Mouse (Mus musculus) central nervous system, embryonic 14 days (tissue): Measurements from ENCODE around the gene Prss42. TPM values are rescaled to one million over a fixed set of nuclear protein-coding genes. Genes with fewer than 3 reads are reported as not detected.

Experiments used
- polyA plus RNA-seq: library from polyadenylated mRNA; depleted of rRNA; stranded (reverse); fragments of >200 nt; gene quantifications from 2 replicates; pipeline ENCODE4 v1.2.3, GENCODE M21; 2012; rRNA removed

Prss42 gene
- polyA plus RNA-seq: not detected in 2 replicates

DNA sequence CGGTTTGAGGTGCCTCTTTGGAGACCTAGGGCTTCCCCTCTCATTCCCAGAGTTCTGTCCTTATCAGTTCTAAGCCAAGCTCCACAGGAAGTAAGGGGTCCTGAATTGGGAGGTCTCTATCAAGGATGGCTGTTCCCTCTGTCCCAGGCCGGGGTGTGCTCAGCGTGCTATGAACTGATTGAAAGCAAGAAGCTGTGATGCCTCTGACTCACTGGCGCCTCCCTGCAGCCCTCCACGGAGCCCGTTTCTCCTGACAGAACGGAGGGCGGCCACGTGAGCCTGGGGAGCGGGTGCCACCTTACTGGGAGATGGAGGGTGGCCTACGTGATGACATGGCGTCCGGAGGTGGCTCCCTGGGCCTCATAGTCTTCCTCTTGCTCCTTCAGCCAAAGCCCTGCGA is at the start of gene Prss42:
Gene Prss42, plus strand, starts transcription at position 301 of the 400 bp plus-strand sequence.

DNA sequence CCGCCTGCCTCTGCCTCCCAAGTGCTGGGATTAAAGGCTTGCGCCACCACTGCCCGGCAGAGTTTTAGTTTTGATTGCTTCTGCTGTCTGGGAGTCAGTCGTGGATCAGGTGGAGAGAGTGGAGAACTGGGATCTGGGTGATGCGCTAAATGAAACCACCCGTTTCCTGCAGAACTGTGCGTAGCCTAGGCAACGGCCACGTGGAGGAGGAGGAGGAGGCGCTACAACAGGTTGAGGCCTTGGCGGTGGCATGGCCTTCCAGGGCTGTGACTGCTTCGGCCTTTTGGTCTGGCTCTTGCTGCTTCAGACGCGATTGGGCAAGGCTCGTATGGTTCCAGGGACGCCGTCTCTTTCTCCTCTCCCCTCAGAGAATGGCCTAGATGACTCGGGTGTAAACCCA is 15.8 kb downstream of the Prss42 start, which contains the start of gene Prss44:
Gene Prss44, plus strand, starts transcription at position 206 of the 400 bp plus-strand sequence.

DNA sequence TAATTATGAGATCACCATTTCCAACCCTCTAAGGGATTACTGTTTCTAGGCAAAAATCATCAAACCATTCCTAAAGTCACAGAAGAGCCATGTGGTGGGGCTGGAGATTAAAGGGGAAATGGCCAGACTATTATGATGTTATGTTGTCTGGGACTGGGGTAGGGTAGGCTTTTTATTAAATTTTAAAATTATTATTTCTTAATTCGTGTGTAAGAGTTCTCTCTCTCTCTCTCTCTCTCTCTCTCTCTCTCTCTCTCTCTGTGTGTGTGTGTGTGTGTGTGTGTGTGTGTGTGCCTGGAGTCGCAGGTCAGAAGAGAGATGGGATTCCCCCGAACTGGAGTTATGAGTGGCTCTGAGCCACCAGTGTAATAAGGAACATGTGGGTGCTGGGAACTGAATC is 28.4 kb downstream of the Prss42 start, which contains the start of gene Prss43:
Gene Prss43, plus strand, starts transcription at position 301 of the 400 bp plus-strand sequence.

DNA sequence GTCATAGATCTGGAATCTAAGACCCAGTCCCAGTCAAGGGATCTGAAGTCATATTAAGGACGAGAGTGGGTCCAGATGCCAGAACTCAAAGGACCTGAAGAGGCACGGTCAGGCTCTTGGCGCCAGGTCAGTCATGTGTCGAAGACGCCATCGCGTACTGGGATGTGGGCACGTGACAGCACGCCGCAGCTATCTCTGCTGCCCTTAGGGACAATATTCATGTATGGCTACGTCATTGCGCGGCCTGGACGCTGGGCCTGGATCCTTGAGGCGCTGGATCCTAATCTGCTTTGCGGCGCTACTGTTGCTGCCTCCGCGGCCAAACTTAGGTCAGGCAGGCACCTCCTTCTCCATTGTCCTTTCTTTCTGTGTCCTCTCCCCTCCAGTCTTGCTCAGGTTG is 36.4 kb downstream of the Prss42 start, which contains the start of gene Prss45:
Gene Prss45, plus strand, starts transcription at position 178 of the 400 bp plus-strand sequence.

DNA sequence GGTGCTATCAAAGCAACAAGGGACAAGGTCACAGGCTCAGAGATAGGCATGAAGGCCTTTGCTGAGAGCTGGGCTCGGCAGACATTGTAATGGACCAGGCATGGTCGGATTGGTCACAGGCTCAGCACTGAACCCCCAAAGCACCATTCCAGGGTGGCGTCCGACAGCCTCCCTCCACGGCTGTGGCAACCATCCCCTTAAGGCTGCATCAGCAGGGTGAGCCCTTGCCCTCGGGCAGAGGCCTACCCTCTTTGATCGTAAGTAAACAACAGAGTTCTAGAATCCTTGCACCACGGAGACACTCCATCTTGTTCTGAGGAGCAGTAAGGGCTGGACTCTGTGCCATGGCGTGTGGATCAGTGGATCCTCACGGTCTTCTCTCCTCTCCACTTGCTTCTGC is 46.2 kb downstream of the Prss42 start, which contains the start of gene Prss46:
Gene Prss46, plus strand, starts transcription at position 301 of the 400 bp plus-strand sequence.

Other genes starting within 250 kb of the Prss42 start
- 27.8 and 30.0 TPM in 2 replicates for gene Nradd, start 173.7 kb upstream of the Prss42 start, polyA plus RNA-seq
- gene Nbeal2, start 144.0 kb upstream of the Prss42 start, polyA plus RNA-seq: 10.3 and 11.3 TPM in 2 replicates
- 101 and 103 TPM in 2 replicates for gene Ccdc12, start 141.7 kb upstream of the Prss42 start, polyA plus RNA-seq
- 0.39 and 5.7 TPM in 2 replicates for gene Myl3, start 56.3 kb upstream of the Prss42 start, polyA plus RNA-seq
- 17.1 and 36.9 TPM in 2 replicates for gene Pth1r, start 51.0 kb upstream of the Prss42 start, polyA plus RNA-seq
- gene Prss44, start 15.8 kb downstream of the Prss42 start, polyA plus RNA-seq: not detected in 2 replicates
- gene Prss43, start 28.5 kb downstream of the Prss42 start, polyA plus RNA-seq: not detected in 2 replicates
- gene Prss45, start 36.4 kb downstream of the Prss42 start, polyA plus RNA-seq: 0.09 and 0.11 TPM in 2 replicates
- gene Prss46, start 46.3 kb downstream of the Prss42 start, polyA plus RNA-seq: 0.04 TPM in 1 of 2 replicates, not detected in the other
- gene Prss50, start 59.8 kb downstream of the Prss42 start, polyA plus RNA-seq: 0.06 and 0.12 TPM in 2 replicates
- gene Als2cl, start 81.7 kb downstream of the Prss42 start, polyA plus RNA-seq: 2.9 and 3.0 TPM in 2 replicates
- gene Tmie, start 81.9 kb downstream of the Prss42 start, polyA plus RNA-seq: 0.77 and 1.0 TPM in 2 replicates
- gene Fam240a, start 118.7 kb downstream of the Prss42 start, polyA plus RNA-seq: not detected in 2 replicates
- 0.12 and 0.35 TPM in 2 replicates for gene Tdgf1, start 148.0 kb downstream of the Prss42 start, polyA plus RNA-seq
- gene Lrrc2, start 153.4 kb downstream of the Prss42 start, polyA plus RNA-seq: 0.15 and 0.23 TPM in 2 replicates
- 0.17 TPM in 1 of 2 replicates, not detected in the other for gene Rtp3, start 192.4 kb downstream of the Prss42 start, polyA plus RNA-seq
- gene Ltf, start 221.1 kb downstream of the Prss42 start, polyA plus RNA-seq: 0.29 and 0.38 TPM in 2 replicates